Mouse (Mus musculus) adrenal gland, postnatal 25 days (tissue): ENCODE data around the gene Rasl11a. TPM values are rescaled to one million over a fixed set of nuclear protein-coding genes. Genes with fewer than 3 reads are reported as not detected.
"Not testable (repeated sequence)": the region's sequence is repeated elsewhere in the genome, so short reads cannot be mapped to it uniquely, and the experiment has no call there.

ENCODE experiments used
- DNase-seq: peaks from one replicate; pipeline ENCODE4 v3.0.0; 2021; ENCODE audit warnings: mixed read lengths
- total RNA-seq: library from RNA; stranded (reverse); gene quantifications from 2 replicates; pipeline ENCODE4 v1.2.3, GENCODE M21; 2021

The Rasl11a gene
- total RNA-seq, 1 experiment from 2014 or later = 5.6 TPM

DNA sequence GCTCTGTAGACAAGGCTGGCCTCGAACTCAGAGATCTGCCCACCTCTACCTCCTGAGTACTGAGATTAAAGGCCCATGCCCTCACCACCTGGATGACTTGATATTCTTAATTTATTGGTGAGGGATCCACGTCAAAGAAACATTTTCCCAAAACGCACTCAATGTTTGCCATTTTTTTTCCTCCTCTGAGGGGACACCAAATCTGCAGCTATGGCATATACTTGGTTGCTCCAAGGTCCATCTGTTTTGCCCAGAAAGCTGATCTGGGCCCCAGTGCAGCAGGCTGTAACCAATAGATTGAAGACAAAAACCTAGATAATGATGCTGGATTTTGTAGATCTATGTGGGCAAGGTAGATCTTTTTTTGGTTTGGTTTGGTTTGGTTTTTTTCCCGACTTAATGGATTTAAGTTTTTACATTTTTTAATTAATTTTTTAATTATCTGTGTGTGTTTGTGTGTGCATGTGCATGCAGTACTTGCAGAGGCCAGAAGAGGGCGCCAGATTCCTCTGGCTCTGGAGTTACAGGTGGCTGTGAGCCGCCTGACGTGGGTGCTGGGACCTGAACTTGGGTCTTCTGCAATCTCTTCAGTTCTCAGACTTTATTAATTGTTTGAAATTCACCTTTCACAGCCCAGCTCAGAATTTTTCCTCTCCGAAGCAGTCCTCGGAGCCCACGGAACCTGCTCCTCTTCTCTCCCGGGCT is 48.8 kb downstream of the Rasl11a start:
- DNase-seq = no peak

DNA sequence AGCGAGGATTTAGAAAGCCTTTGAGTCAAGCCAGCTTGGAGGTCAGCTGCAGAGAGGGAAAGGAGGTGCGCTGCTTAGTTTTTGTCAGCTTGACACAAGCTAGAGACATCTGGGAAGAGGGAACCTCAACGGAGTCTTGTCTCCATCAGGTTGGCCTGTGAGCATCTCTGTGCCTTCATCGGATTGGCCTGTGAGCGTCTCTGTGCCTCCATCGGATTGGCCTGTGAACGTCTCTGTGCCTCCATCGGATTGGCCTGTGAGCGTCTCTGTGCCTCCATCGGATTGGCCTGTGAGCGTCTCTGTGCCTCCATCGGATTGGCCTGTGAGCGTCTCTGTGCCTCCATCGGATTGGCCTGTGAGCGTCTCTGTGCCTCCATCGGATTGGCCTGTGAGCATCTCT is 50.8 kb downstream of the Rasl11a start:
- DNase-seq = not testable (repeated sequence)

DNA sequence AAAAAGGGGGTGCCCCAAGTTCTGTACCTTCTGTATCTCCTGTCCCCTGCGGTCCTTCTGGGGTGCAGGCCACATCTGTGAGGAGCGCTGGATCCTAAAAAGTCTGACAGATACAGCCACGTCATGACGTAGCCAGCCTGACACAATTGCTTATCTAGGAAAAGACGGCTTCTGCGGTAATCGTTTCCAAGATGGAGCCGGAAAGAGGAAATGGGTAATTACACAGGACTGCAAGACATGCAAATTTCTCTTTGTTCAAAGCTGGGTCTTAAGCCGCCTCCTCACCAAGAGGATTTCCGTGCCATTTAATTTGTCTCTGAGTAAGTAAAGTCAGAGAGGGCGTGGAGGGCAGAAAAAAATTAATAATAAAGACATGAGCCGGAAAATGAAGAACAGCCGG is 52.1 kb downstream of the Rasl11a start:
- DNase-seq = no peak

Other genes with a start within 250 kb of the Rasl11a start
- 29.6 and 33.4 TPM in 2 replicates for gene Usp12, start 50.1 kb upstream of the Rasl11a start, total RNA-seq
- 282 and 375 TPM in 2 replicates for gene Rpl21, start 12.2 kb upstream of the Rasl11a start, total RNA-seq
- gene Gtf3a, start 103.6 kb downstream of the Rasl11a start, total RNA-seq = 34.9 and 36.1 TPM in 2 replicates
- 30.4 and 40.9 TPM in 2 replicates for gene Mtif3, start 118.7 kb downstream of the Rasl11a start, total RNA-seq
- 13.9 and 14.0 TPM in 2 replicates for gene Lnx2, start 231.5 kb downstream of the Rasl11a start, total RNA-seq
- 126 and 128 TPM in 2 replicates for gene Polr1d, start 232.0 kb downstream of the Rasl11a start, total RNA-seq